Mouse (Mus musculus) G1E (cell line): ENCODE measurements around the gene Etl4.

Experiments
- CTCF ChIP-seq: IDR thresholded peaks from 2 replicates; pipeline ENCODE4 v1.5.1; 2012; ENCODE audit warnings: low read depth, low read length, inconsistent platforms, mixed read lengths
- GATA1 ChIP-seq: IDR thresholded peaks from 2 replicates; pipeline ENCODE4 v1.6.1; 2012; ENCODE audit warnings: borderline replicate concordance, low read length, inconsistent platforms, mixed read lengths
- GATA2 ChIP-seq: IDR thresholded peaks from 2 replicates; pipeline ENCODE4 v1.6.1; 2012; ENCODE audit warnings: low read depth, low read length, inconsistent platforms, borderline replicate concordance
- POLR2AphosphoS5 ChIP-seq: IDR thresholded peaks from 2 replicates; pipeline ENCODE4 v1.6.1; 2012; ENCODE audit warnings: low read depth, low read length, inconsistent platforms; ENCODE audit not compliant: insufficient replicate concordance
- TAL1 ChIP-seq: conservative IDR thresholded peaks from 2 replicates; pipeline ENCODE4 v1.6.1; 2012; ENCODE audit warnings: low read depth, low read length, inconsistent platforms, mixed read lengths

GRCm38 (mm10) chr2:20521686-20522285 is 612.2 kb downstream of the Etl4 start:
- TF ChIP-seq GATA1 = no peak
- no peak for TF ChIP-seq CTCF
- no peak for TF ChIP-seq TAL1
- no peak for TF ChIP-seq GATA2
- no peak for TF ChIP-seq POLR2AphosphoS5
